10 mouse cellular contexts compared by ENCODE assay signal in the genomic region with DNA sequence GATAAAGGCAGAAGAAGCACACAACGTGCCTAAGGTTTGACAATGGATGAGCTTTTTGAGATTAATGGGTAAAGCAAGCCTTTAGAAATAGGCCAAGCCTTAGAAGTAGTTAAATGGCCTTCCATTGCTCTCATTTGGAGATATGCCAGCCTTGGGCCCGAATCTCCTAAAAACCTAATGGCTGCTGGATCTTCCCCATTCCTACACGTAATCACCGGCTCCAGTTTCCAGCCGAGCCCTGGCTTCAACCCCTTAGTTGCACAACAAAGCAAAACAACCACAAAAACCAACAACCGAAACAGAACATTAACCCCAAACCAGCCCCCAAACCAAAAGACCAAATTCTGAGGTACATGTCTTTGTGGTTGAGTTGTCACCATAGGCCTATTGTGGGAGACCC. TPM values are rescaled to one million over a fixed set of nuclear protein-coding genes. Genes with fewer than 3 reads are reported as not detected.
DNase-seq lines count a peak whose midpoint lies in the region; ATAC-seq and TF ChIP-seq lines count a peak whose summit lies in the region.
"Had no signal": no experiment of that assay in that cellular context is flagged by ENCODE, and none has a peak within 500 bp of the region (broad histone marks: within the 10 kb centered on the region; RNA-seq: fewer than 3 reads in every experiment).

No protein-coding gene starts in this region.

- peak overlapping the region; percentile 22; the same call in 1 of the 2 replicates for H3K4me2 ChIP-seq in kidney, embryonic 14.5 days (replicated peaks; ENCODE audit: low read depth, low read length)
- peak overlapping the region; percentile 46; the same call in 1 of the 2 replicates for H3K4me2 ChIP-seq in lung, embryonic 16.5 days (ENCODE audit: low read depth, low read length)

- H3K4me1 ChIP-seq in kidney, embryonic 14.5 days (ENCODE audit: control insufficient read depth, insufficient read depth, low read length), result no peaks in the 10 kb centered on the region
- peaks cover 28% of the 10 kb centered on the region for H3K4me1 ChIP-seq in embryonic facial prominence, embryonic 10.5 days
- H3K4me1 ChIP-seq in lung, embryonic 16.5 days (replicated peaks; ENCODE audit: control insufficient read depth, insufficient read depth, low read length), result peaks cover 5% of the 10 kb centered on the region; the same call in 1 of the 2 replicates

- no peaks in the 10 kb centered on the region for H3K36me3 ChIP-seq in kidney, embryonic 14.5 days (ENCODE audit: control insufficient read depth, insufficient read depth, low read length)
- H3K36me3 ChIP-seq in embryonic facial prominence, embryonic 10.5 days (replicated peaks), result no peaks in the 10 kb centered on the region
- H3K36me3 ChIP-seq in lung, embryonic 16.5 days (ENCODE audit: control insufficient read depth, insufficient read depth, low read length), result no peaks in the 10 kb centered on the region
- H3K36me3 ChIP-seq: limb, embryonic 15.5 days had no signal

- H3K4me3 ChIP-seq in kidney, embryonic 14.5 days (ENCODE audit: low read length), result no peak overlapping the region
- no peak overlapping the region for H3K4me3 ChIP-seq in embryonic facial prominence, embryonic 10.5 days
- H3K4me3 ChIP-seq in gastrocnemius, adult 2 months, result peak overlapping the region; percentile 69
- no peak overlapping the region for H3K4me3 ChIP-seq in lung, embryonic 16.5 days (ENCODE audit: low read length)

- WGBS in kidney, embryonic 14.5 days, result 67% methylated on average over 6 of the region's 6 CpGs
- WGBS in embryonic facial prominence, embryonic 10.5 days, result 88% methylated on average over 6 of the region's 6 CpGs
- 59% methylated on average over 6 of the region's 6 CpGs for WGBS in lung, embryonic 16.5 days

- H3K9ac ChIP-seq in kidney, embryonic 14.5 days (ENCODE audit: low read depth, low read length), result no peak overlapping the region
- H3K9ac ChIP-seq in lung, embryonic 16.5 days (ENCODE audit: low read length), result no peak overlapping the region
- H3K9ac ChIP-seq: limb, embryonic 15.5 days had no signal

- DNase-seq in kidney, adult 18-20 months, result no peak
- no peak for DNase-seq in embryonic facial prominence, embryonic 10.5 days (ENCODE audit: low spot score)
- peak; percentile 70 for DNase-seq in gastrocnemius, adult 2 months
- no peak for DNase-seq in right cerebral cortex, postnatal 14 days
- no peak for DNase-seq in retina, embryonic 14.5 days (ENCODE audit: low spot score)

- intact Hi-C loops in gastrocnemius, adult 2 months (cut with DNase I), result no loop called here

- ATAC-seq in kidney, embryonic 14.5 days (ENCODE audit: low FRiP score, low TSS enrichment), result no peak
- ATAC-seq in lung, embryonic 16.5 days (ENCODE audit: low read depth), result no peak
- ATAC-seq: Patski had no signal

- no peaks in the 10 kb centered on the region for H3K9me3 ChIP-seq in kidney, embryonic 14.5 days (ENCODE audit: control insufficient read depth, low read length)
- no peaks in the 10 kb centered on the region for H3K9me3 ChIP-seq in embryonic facial prominence, embryonic 10.5 days
- H3K9me3 ChIP-seq in lung, embryonic 16.5 days (ENCODE audit: control insufficient read depth, low read length), result no peaks in the 10 kb centered on the region
- H3K9me3 ChIP-seq: limb, embryonic 15.5 days had no signal

- H3K27ac ChIP-seq in kidney, embryonic 14.5 days (ENCODE audit: low read depth, low read length), result peak overlapping the region; percentile 78; the same call in 1 of the 2 replicates
- H3K27ac ChIP-seq in embryonic facial prominence, embryonic 10.5 days (replicated peaks), result peak overlapping the region; percentile 86
- peak overlapping the region; percentile 89 for H3K27ac ChIP-seq in gastrocnemius, adult 2 months
- H3K27ac ChIP-seq in lung, embryonic 16.5 days (ENCODE audit: low read length), result peak overlapping the region; percentile 76
- H3K27ac ChIP-seq: limb, embryonic 15.5 days had no signal

- no peak for TF ChIP-seq CTCF in gastrocnemius, adult 2 months (IDR thresholded peaks at IDR 0.05)

- no peaks in the 10 kb centered on the region for H3K27me3 ChIP-seq in kidney, embryonic 14.5 days (ENCODE audit: control insufficient read depth, insufficient read depth, low read length)
- no peaks in the 10 kb centered on the region for H3K27me3 ChIP-seq in embryonic facial prominence, embryonic 10.5 days (replicated peaks; ENCODE audit: low read depth, poor library complexity, severe bottlenecking)
- H3K27me3 ChIP-seq in lung, embryonic 16.5 days (ENCODE audit: control insufficient read depth, insufficient read depth, low read depth, low read length), result no peaks in the 10 kb centered on the region
- H3K27me3 ChIP-seq: limb, embryonic 15.5 days had no signal

RNA-seq across cellular contexts. Expression of gene Serping1, which starts 0.4 kb away (rescaled TPM):
- 81.7 and 85.8 TPM in 2 replicates for polyA plus RNA-seq in kidney, embryonic 14.5 days (2014; fragmentation: Nextera tagmentation; extraction: Ambion mirVana)
- 16.6 and 18.7 TPM in 2 replicates for polyA plus RNA-seq in embryonic facial prominence, embryonic 10.5 days (2016; fragmentation: Nextera tagmentation; extraction: Ambion mirVana)
- 10 to 100 TPM; 52.3 to 82.6 TPM for total RNA-seq in gastrocnemius, adult 2 months (2021)
- 143 and 153 TPM in 2 replicates for polyA plus RNA-seq in lung, embryonic 16.5 days (2015; fragmentation: Nextera tagmentation; extraction: Ambion mirVana)

RNA-seq across cellular contexts. Expression of gene Ube2l6, which starts 23.0 kb away (rescaled TPM):
- 25.3 and 29.0 TPM in 2 replicates for polyA plus RNA-seq in kidney, embryonic 14.5 days (2014; fragmentation: Nextera tagmentation; extraction: Ambion mirVana)
- polyA plus RNA-seq in embryonic facial prominence, embryonic 10.5 days (2016; fragmentation: Nextera tagmentation; extraction: Ambion mirVana), result 22.7 and 25.8 TPM in 2 replicates
- 1 to 10 TPM; 2.0 to 3.8 TPM for total RNA-seq in gastrocnemius, adult 2 months (2021)
- polyA plus RNA-seq in lung, embryonic 16.5 days (2015; fragmentation: Nextera tagmentation; extraction: Ambion mirVana), result 76.0 and 82.9 TPM in 2 replicates

RNA-seq across cellular contexts. Expression of gene Gm19426, which starts 32.2 kb away (rescaled TPM):
- 5.6 and 14.9 TPM in 2 replicates for polyA plus RNA-seq in kidney, embryonic 14.5 days (2014; fragmentation: Nextera tagmentation; extraction: Ambion mirVana)
- 8.0 and 9.5 TPM in 2 replicates for polyA plus RNA-seq in embryonic facial prominence, embryonic 10.5 days (2016; fragmentation: Nextera tagmentation; extraction: Ambion mirVana)
- total RNA-seq in gastrocnemius, adult 2 months (2021), result not detected
- polyA plus RNA-seq in lung, embryonic 16.5 days (2015; fragmentation: Nextera tagmentation; extraction: Ambion mirVana), result 7.1 and 7.4 TPM in 2 replicates

RNA-seq across cellular contexts. Expression of gene Ypel4, which starts 41.8 kb away (rescaled TPM):
- polyA plus RNA-seq in kidney, embryonic 14.5 days (2014; fragmentation: Nextera tagmentation; extraction: Ambion mirVana), result 10.0 and 10.4 TPM in 2 replicates
- polyA plus RNA-seq in embryonic facial prominence, embryonic 10.5 days (2016; fragmentation: Nextera tagmentation; extraction: Ambion mirVana), result 8.1 and 8.9 TPM in 2 replicates
- total RNA-seq in gastrocnemius, adult 2 months (2021), result under 1 TPM; 0.33 to 0.86 TPM
- 5.2 and 6.9 TPM in 2 replicates for polyA plus RNA-seq in lung, embryonic 16.5 days (2015; fragmentation: Nextera tagmentation; extraction: Ambion mirVana)

RNA-seq across cellular contexts. Expression of gene Smtnl1, which starts 46.8 kb away (rescaled TPM):
- polyA plus RNA-seq in kidney, embryonic 14.5 days (2014; fragmentation: Nextera tagmentation; extraction: Ambion mirVana), result 0.16 and 0.24 TPM in 2 replicates
- polyA plus RNA-seq in embryonic facial prominence, embryonic 10.5 days (2016; fragmentation: Nextera tagmentation; extraction: Ambion mirVana), result 0.21 and 0.27 TPM in 2 replicates
- total RNA-seq in gastrocnemius, adult 2 months (2021), result 100 to 1,000 TPM in 1 of 2 experiments, 10 to 100 TPM in 1; 53.0 to 125 TPM
- polyA plus RNA-seq in lung, embryonic 16.5 days (2015; fragmentation: Nextera tagmentation; extraction: Ambion mirVana), result 0.70 and 0.77 TPM in 2 replicates
- polyA plus RNA-seq: cortical plate, adult 2 months; Patski had no signal
